Mouse (Mus musculus) urinary bladder, adult 2 months (tissue): ENCODE results near the gene Fam160b1. TPM values are rescaled to one million over a fixed set of nuclear protein-coding genes. Genes with fewer than 3 reads are reported as not detected.

Experiments used
- DNase-seq: peaks from one replicate; pipeline ENCODE4 v3.0.0; 2022; ENCODE audit warnings: low spot score
- polyA plus RNA-seq: library from polyadenylated mRNA; depleted of rRNA; stranded (reverse); fragments of >200 nt; gene quantifications from 2 replicates; pipeline ENCODE4 v1.2.3, GENCODE M21; 2012

Gene Fam160b1
- polyA plus RNA-seq, 1 experiment: 13.9 TPM

- no peak for DNase-seq
Observed at GRCm38 (mm10) chr19:57344678-57345077, 15.8 kb upstream of the Fam160b1 start.

GRCm38 (mm10) chr19:57349096-57349495, 11.4 kb upstream of the Fam160b1 start:
- no peak for DNase-seq

- no peak for DNase-seq
Observed at GRCm38 (mm10) chr19:57352337-57352935, 8.0 kb upstream of the Fam160b1 start.

GRCm38 (mm10) chr19:57353228-57353627, 7.3 kb upstream of the Fam160b1 start:
- DNase-seq: no peak

DNA sequence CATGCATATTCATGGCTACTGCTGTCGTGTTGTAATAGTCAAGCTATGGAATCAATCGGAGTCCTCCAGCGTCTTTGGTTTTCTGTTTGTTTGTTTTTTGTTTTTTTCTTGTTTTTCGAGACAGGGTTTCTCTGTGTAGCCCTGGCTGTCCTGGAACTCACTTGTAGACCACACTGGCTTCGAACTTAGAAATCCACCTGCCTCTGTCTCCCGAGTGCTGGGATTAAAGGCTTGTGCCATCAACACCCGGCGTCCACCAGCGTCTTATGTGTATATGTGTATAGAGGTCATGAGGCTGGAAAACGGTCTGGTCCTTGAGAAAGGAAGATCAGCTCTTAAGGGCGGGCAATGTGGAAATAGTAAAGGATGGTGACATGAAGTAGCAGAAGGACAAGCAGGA, 6.4 kb upstream of the Fam160b1 start:
- no peak for DNase-seq

GRCm38 (mm10) chr19:57354715-57355114, 5.8 kb upstream of the Fam160b1 start:
- DNase-seq: no peak

DNA sequence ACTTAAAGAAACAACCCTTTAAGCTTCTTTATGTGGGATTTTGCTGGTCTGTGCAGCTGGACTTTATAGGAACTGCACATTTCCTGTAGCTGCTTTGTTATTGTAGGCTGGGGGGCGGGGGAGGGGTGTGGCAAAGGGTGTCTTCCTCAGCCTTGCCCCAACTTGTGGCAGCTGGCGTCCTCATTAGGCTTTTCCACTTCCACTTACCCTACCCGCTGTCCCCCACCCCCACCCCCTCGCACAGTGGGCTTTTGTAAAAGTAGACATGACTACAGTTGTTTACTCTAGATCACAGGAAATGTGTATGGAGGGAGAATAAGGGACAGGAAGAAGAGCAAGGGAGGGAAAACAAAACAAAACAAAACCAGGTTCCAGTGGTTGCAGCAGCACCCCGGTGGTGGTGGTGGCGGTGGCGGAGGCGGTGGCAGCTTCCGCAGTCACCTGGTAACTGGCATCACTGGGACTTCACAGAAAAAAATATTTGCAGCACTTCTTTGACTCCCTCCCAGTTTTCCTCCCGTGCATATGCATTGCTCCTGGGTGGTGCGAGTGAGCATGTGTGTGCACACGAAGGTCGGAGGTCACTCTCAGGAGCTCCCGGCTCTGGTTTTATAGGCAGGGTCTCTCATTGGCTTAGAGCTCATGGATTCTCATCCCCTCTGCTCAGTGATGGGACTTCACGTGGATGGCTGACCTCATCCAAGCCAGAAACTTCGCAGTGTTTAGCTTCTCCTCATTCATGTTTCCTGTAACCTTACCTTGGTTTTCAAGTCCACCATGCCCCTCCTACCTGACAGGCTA, 4.8 kb upstream of the Fam160b1 start:
- no peak for DNase-seq

- DNase-seq: no peak
Observed at GRCm38 (mm10) chr19:57356273-57356672, 4.2 kb upstream of the Fam160b1 start.

DNA sequence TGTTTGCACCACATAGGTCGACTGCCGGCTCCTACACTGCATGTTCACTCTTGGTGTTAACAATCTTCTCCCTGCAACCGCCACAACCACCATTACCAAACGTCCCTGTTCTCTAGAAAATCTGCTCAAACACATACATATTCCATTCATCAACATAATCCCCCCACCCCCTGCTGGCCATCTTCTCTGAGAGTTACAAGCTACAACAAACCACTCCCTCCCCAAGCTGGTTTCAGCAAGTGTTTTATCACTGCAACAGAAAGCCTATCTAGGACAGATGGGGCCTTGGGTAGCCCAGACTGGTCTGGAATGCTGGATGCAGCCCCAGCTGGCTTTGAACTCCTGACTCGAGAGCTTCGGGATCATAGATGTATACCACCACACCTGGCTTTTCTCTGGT, 3.2 kb upstream of the Fam160b1 start:
- DNase-seq: no peak

- DNase-seq: no peak
Observed at GRCm38 (mm10) chr19:57357811-57358210, 2.7 kb upstream of the Fam160b1 start.

- no peak for DNase-seq
Observed at GRCm38 (mm10) chr19:57358322-57358721, 2.2 kb upstream of the Fam160b1 start.

DNA sequence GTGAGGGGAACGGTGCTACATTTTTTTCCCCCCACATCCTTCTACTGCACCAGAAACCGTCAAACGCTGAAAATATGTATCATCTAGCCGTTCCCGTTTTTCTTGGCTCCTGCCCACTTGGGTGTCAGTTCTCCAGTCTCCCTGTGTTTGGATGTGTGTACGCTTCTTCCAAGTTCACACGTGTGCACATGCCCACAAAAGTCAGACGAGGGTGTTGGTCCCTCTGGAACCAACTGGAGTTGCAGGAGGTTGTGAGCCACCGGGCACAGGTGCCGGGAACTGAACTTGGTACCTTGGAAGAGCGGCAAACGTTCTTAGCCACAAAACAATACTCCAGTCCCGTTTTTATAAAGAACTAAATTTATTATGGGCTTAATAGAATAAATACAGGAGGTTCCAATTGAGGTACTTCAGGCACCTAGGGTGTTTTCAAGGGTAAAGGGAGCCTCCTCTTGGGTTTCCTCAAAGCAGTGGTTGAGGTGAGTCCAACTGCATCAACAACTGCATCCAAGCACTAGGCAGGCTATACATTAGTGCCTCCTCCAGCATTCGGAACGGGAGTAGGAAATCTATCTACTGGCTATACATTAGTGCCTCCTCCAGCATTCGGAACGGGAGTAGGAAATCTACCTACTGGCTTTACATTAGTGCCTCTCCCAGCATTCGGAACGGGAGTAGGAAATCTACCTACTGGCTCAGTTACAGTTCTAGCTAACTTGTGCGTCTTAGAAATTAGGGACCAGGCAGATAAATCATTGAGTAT, 1.5 kb upstream of the Fam160b1 start:
- no peak for DNase-seq

DNA sequence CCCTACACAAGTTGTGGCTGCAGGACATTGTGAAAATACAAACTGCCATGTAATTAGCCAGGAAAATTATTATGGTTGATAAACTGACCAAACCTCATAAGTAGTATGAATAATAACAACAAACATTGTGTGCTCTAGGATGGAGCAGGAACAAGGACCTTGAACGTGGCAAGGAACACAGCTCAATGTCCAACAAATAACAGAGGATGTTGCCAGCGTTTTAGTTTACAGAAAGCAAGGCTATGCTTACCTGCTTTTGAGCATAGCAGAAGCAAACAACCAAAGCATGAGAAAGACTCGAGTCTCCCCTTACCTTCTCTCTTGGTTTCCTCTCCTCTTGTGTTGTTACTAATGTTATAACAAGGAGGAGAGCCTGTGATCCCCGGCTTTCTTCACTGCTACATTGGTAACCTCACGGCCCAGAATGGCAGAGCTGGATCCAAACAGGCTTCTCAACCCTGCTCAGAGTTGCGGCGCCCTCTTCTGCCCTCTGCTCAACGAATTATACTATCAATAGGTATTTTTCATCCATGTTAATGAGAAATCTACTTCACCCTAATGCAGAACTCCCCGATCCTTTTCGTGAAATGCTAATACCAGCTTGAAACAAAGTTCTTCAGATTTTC, 666 bp upstream of the Fam160b1 start:
- no peak for DNase-seq

DNA sequence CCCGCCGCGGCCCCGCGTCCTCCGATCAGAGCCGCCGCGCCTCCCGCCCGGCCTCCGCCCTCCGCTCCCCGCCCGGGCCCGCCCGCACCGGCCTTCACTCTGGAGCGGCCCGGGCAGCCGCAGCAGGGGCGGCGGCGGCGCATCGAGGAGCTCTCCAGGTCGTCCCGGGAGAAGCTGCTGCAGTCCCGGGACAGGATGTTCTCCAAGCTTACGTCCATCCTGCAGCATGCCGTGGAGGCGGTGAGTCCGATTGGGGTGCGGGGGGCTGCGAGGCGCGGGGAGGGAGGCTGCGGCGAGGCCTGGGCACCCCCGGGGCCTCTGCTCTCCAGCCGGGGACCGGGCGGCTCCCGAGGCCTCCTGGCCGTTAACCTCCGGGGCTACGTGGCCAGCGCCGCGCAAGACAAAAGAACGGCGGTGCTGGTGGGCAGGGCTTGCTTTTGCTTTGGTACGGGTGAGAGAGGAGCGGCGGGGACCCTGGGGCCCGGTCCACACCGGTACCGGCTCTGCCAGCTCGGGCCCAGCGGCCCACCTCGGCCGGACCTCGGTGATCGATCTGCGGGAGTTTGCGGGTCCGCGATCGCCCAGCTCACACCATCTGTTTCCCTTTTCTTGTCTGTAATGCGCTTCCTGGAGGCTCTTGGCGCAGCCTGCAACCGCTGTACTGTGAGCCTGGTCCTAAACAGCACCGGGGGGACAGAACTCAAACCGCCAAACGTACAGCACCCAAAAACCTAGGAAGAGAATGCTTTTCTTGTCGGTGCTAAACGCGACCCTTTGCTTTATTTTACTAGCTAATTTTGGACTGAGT, 855 bp downstream of the Fam160b1 start:
- no peak for DNase-seq

- DNase-seq: no peak
Observed at GRCm38 (mm10) chr19:57361939-57362307, 1.4 kb downstream of the Fam160b1 start.

- no peak for DNase-seq
Observed at GRCm38 (mm10) chr19:57362586-57362985, 2.1 kb downstream of the Fam160b1 start.

DNA sequence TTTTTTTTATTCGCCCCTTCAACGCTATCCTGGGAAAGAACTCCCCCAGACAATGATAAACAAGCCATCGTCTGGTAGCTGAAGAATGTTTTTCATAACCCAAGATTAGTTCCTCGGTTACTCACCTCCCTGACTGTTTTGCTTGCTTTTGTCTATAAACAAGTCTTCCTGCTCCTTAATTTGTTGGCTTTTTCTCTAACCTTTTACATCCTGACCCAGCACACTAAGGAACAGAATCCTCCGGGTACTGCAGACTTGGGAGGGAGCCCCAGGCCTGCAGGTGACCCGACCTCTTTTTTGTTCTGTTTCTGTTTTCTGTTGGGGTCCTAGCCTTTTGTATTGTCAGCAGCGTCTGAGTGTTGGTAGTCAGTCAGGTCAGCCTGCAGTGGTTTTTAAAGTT, 2.6 kb downstream of the Fam160b1 start:
- no peak for DNase-seq

GRCm38 (mm10) chr19:57363538-57363937, 3.1 kb downstream of the Fam160b1 start:
- DNase-seq: no peak

GRCm38 (mm10) chr19:57364942-57365673, 4.6 kb downstream of the Fam160b1 start:
- DNase-seq: no peak

- DNase-seq: no peak
Observed at GRCm38 (mm10) chr19:57366007-57366406, 5.5 kb downstream of the Fam160b1 start.

DNA sequence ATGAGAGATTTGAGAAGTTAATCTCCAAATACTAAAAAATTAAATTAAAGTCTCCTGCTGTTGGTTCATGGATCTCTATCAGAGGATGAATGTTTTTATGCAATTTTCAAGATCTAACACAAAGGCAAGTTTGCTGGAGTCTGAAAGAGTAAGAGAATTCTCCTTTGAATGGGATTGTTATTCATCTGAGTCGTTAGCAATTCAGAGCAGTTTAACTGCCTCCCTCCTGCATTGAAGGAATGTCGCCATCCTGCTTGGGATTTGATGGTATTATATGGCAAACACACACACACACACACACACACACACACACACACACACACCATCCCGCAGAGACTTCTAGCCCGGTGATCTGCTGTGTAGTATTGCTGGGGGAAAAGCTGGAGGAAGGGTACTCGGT, 6.1 kb downstream of the Fam160b1 start:
- no peak for DNase-seq
